Mouse (Mus musculus) MEL (cell line): ENCODE results near the gene Fscn3. TPM values are rescaled to one million over a fixed set of nuclear protein-coding genes. Genes with fewer than 3 reads are reported as not detected.

Experiments used
- DNase-seq: peaks from one replicate; pipeline ENCODE4 v3.0.0; 2011; ENCODE audit warnings: low read depth, low spot score
- H3K27ac ChIP-seq: 2 replicates; pipeline ENCODE4 v1.5.1; 2012; ENCODE audit warnings: low read depth, mild to moderate bottlenecking, control low read depth, low read length, moderate library complexity; ENCODE audit not compliant: control insufficient read depth
- H3K27me3 ChIP-seq, 2 experiments: fragments of 150-350 bp in 1 of 2; sonication (generic) in 1 of 2; 2 replicates each; pipeline ENCODE4 v1.6.1; 2012; ENCODE audit warnings: low read length in 2 of 2, mild to moderate bottlenecking in 2 of 2, improper control_type of control experiment in 1 of 2, moderate library complexity in 1 of 2; ENCODE audit not compliant: insufficient read depth in 2 of 2, control insufficient read depth in 1 of 2
- H3K36me3 ChIP-seq, 2 experiments: 2 replicates each; pipeline ENCODE4 v1.6.1; 2012 to 2014; ENCODE audit warnings: low read length in 2 of 2, improper control_type of control experiment in 1 of 2, inconsistent platforms in 1 of 2, mild to moderate bottlenecking in 1 of 2; ENCODE audit not compliant: insufficient read depth in 2 of 2, control insufficient read depth in 1 of 2
- H3K4me1 ChIP-seq, 2 experiments: fragments of 150-350 bp in 1 of 2; sonication (generic) in 1 of 2; 2 replicates each; pipeline ENCODE4 v1.6.1; 2012; ENCODE audit warnings: low read length in 2 of 2, improper control_type of control experiment in 1 of 2, mild to moderate bottlenecking in 1 of 2; ENCODE audit not compliant: insufficient read depth in 2 of 2, control insufficient read depth in 1 of 2
- H3K4me3 ChIP-seq, 2 experiments: fragments of 150-350 bp in 1 of 2; sonication (generic) in 1 of 2; 2 replicates each; pipeline ENCODE4 v1.5.1; 2012; ENCODE audit warnings: low read depth in 2 of 2, low read length in 2 of 2, mild to moderate bottlenecking in 2 of 2, moderate library complexity in 2 of 2, control low read depth in 1 of 2, improper control_type of control experiment in 1 of 2; ENCODE audit not compliant: control insufficient read depth in 1 of 2, insufficient read depth in 1 of 2
- H3K79me2 ChIP-seq: 2 replicates; pipeline ENCODE4 v1.6.1; 2012; ENCODE audit warnings: mild to moderate bottlenecking, low read length, moderate library complexity; ENCODE audit not compliant: control insufficient read depth, poor library complexity, insufficient read depth
- H3K9ac ChIP-seq: 2 replicates; pipeline ENCODE4 v1.6.1; 2012; ENCODE audit warnings: low read depth, mild to moderate bottlenecking, control low read depth, low read length, moderate library complexity; ENCODE audit not compliant: control insufficient read depth, poor library complexity, severe bottlenecking
- H3K9me3 ChIP-seq: fragments of 150-350 bp; sonication (generic); replicated peaks from 2 replicates; pipeline ENCODE4 v1.6.1; 2012; ENCODE audit warnings: mild to moderate bottlenecking, low read length, improper control_type of control experiment, moderate library complexity; ENCODE audit not compliant: insufficient read depth
- BHLHE40 ChIP-seq: IDR thresholded peaks from 2 replicates; pipeline ENCODE4 v1.6.1; 2012; ENCODE audit warnings: low read depth, mild to moderate bottlenecking, inconsistent platforms, low read length, improper control_type of control experiment, borderline replicate concordance
- CHD1 ChIP-seq: IDR thresholded peaks from 2 replicates; pipeline ENCODE4 v1.6.1; 2012; ENCODE audit warnings: low read depth, mild to moderate bottlenecking, inconsistent platforms, low read length, improper control_type of control experiment
- CTCF ChIP-seq, 3 experiments: IDR thresholded peaks in 2 of 3; conservative IDR thresholded peaks in 1 of 3; 2 replicates each; pipeline ENCODE4 v1.5.1; 2011 to 2012; ENCODE audit warnings: low read length in 3 of 3, low read depth in 2 of 3, mild to moderate bottlenecking in 2 of 3, improper control_type of control experiment in 1 of 3, inconsistent platforms in 1 of 3, mixed read lengths in 1 of 3, moderate library complexity in 1 of 3; ENCODE audit not compliant: control insufficient read depth in 1 of 3, insufficient read depth in 1 of 3, poor library complexity in 1 of 3, severe bottlenecking in 1 of 3
- E2F4 ChIP-seq: IDR thresholded peaks from 2 replicates; pipeline ENCODE4 v1.6.1; 2011; ENCODE audit warnings: low read depth, low read length, improper control_type of control experiment, borderline replicate concordance
- ELF1 ChIP-seq: IDR thresholded peaks from 2 replicates; pipeline ENCODE4 v1.6.1; 2014; ENCODE audit warnings: low read depth, mild to moderate bottlenecking, inconsistent platforms, low read length, improper control_type of control experiment, moderate library complexity
- EP300 ChIP-seq, 2 experiments: IDR thresholded peaks; 2 replicates each; pipeline ENCODE4 v1.6.1; 2011; ENCODE audit warnings: improper control_type of control experiment in 2 of 2, low read length in 2 of 2, low read depth in 1 of 2, mild to moderate bottlenecking in 1 of 2
- ETS1 ChIP-seq: IDR thresholded peaks from 2 replicates; pipeline ENCODE4 v1.6.1; 2012; ENCODE audit warnings: low read depth, mild to moderate bottlenecking, inconsistent platforms, low read length, improper control_type of control experiment, moderate library complexity
- GABPA ChIP-seq: IDR thresholded peaks from 2 replicates; pipeline ENCODE4 v1.6.1; 2012; ENCODE audit warnings: low read depth, mild to moderate bottlenecking, inconsistent platforms, low read length, improper control_type of control experiment, moderate library complexity
- GATA1 ChIP-seq: IDR thresholded peaks from 2 replicates; pipeline ENCODE4 v1.6.1; 2011; ENCODE audit warnings: low read depth, low read length, improper control_type of control experiment
- JUND ChIP-seq: IDR thresholded peaks from 2 replicates; pipeline ENCODE4 v1.6.1; 2011; ENCODE audit warnings: low read depth, mild to moderate bottlenecking, improper control_type of control experiment, low read length
- MAX ChIP-seq: IDR thresholded peaks from 2 replicates; pipeline ENCODE4 v1.6.1; 2011; ENCODE audit warnings: low read length, improper control_type of control experiment
- MAZ ChIP-seq: IDR thresholded peaks from 2 replicates; pipeline ENCODE4 v1.6.1; 2012; ENCODE audit warnings: low read depth, mild to moderate bottlenecking, inconsistent platforms, low read length, improper control_type of control experiment
- MEF2A ChIP-seq: IDR thresholded peaks from 2 replicates; pipeline ENCODE4 v1.6.1; 2014; ENCODE audit warnings: low read depth, mild to moderate bottlenecking, inconsistent platforms, low read length, improper control_type of control experiment; ENCODE audit not compliant: poor library complexity, insufficient replicate concordance, severe bottlenecking; ENCODE audit errors: extremely low read depth
- NELFE ChIP-seq: IDR thresholded peaks from 2 replicates; pipeline ENCODE4 v1.6.1; 2011; ENCODE audit warnings: low read depth, low read length, improper control_type of control experiment
- POLR2AphosphoS2 ChIP-seq: IDR thresholded peaks from 2 replicates; pipeline ENCODE4 v1.6.1; 2011; ENCODE audit warnings: low read length, improper control_type of control experiment
- RAD21 ChIP-seq: IDR thresholded peaks from 2 replicates; pipeline ENCODE4 v1.6.1; 2011; ENCODE audit warnings: mild to moderate bottlenecking, low read depth, low read length, improper control_type of control experiment
- SIN3A ChIP-seq: IDR thresholded peaks from 2 replicates; pipeline ENCODE4 v1.6.1; 2012; ENCODE audit warnings: low read length, improper control_type of control experiment, inconsistent platforms
- SMC3 ChIP-seq: IDR thresholded peaks from 2 replicates; pipeline ENCODE4 v1.6.1; 2011; ENCODE audit warnings: low read depth, low read length, improper control_type of control experiment
- TAL1 ChIP-seq: IDR thresholded peaks from 2 replicates; pipeline ENCODE4 v1.6.1; 2012; ENCODE audit warnings: mild to moderate bottlenecking, inconsistent platforms, low read length, moderate library complexity, mixed read lengths
- TCF12 ChIP-seq: IDR thresholded peaks from 2 replicates; pipeline ENCODE4 v1.6.1; 2014; ENCODE audit warnings: low read depth, mild to moderate bottlenecking, inconsistent platforms, low read length, improper control_type of control experiment, moderate library complexity
- UBTF ChIP-seq: IDR thresholded peaks from 2 replicates; pipeline ENCODE4 v1.6.1; 2012; ENCODE audit warnings: low read depth, mild to moderate bottlenecking, inconsistent platforms, low read length, improper control_type of control experiment, moderate library complexity, borderline replicate concordance; ENCODE audit not compliant: insufficient read depth
- USF1 ChIP-seq: IDR thresholded peaks from 2 replicates; pipeline ENCODE4 v1.6.1; 2014; ENCODE audit warnings: low read depth, mild to moderate bottlenecking, inconsistent platforms, low read length, improper control_type of control experiment, moderate library complexity
- USF2 ChIP-seq, 2 experiments: IDR thresholded peaks; 2 replicates each; pipeline ENCODE4 v1.6.1; 2011 to 2012; ENCODE audit warnings: improper control_type of control experiment in 2 of 2, low read length in 2 of 2, borderline replicate concordance in 1 of 2, inconsistent platforms in 1 of 2, low read depth in 1 of 2, mild to moderate bottlenecking in 1 of 2; ENCODE audit not compliant: insufficient read depth in 1 of 2
- ZMIZ1 ChIP-seq: IDR thresholded peaks from 2 replicates; pipeline ENCODE4 v1.6.1; 2012; ENCODE audit warnings: low read depth, mild to moderate bottlenecking, inconsistent platforms, low read length, improper control_type of control experiment, moderate library complexity
- ZNF384 ChIP-seq: IDR thresholded peaks from 2 replicates; pipeline ENCODE4 v1.6.1; 2012; ENCODE audit warnings: low read depth, mild to moderate bottlenecking, inconsistent platforms, low read length, improper control_type of control experiment
- polyA plus RNA-seq, 2 experiments: library from polyadenylated mRNA; stranded (reverse) in 1 of 2; unstranded in 1 of 2; fragments of >175 nt in 1 of 2; fragments of >200 nt in 1 of 2; gene quantifications; 2 replicates each; pipeline versions ENCODE4 v1.2.1 to v1.2.4; 2012; ENCODE audit warnings: low replicate concordance in 2 of 2, low read depth in 1 of 2; ENCODE audit not compliant: insufficient read length in 2 of 2, insufficient read depth in 1 of 2, missing spikeins in 1 of 2
- total RNA-seq: library from RNA; depleted of rRNA; stranded (reverse); fragments of 300-350 nt; gene quantifications from 2 replicates; pipeline ENCODE4 v1.2.3, GENCODE M21; 2012

Gene Fscn3
- total and polyA plus RNA-seq, 3 experiments: not detected

DNA sequence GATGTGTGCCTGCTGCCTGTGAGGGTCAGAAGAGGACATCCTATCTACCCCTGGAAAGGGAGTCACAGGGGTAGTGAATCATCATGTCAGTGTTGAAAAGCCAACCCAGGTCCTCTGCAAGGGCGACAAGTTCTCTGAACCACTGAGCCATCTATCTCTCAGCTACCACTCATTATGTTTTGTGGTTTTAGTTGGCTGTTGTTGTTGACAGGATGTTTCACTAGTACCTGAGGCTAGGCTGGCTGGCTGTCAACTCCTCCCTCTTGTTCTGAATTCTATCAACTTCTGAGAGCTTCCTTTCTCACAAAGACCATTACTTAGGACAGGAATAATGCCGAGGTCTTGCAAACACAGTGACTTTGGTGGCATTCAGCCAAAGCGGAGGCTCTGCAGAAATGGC is 42.4 kb upstream of the Fscn3 start:
- H3K9ac ChIP-seq: no peak overlapping the region
- H3K4me3 ChIP-seq: no peak overlapping the region
- no peaks in the 10 kb centered on the region for H3K36me3 ChIP-seq
- H3K27ac ChIP-seq: no peak overlapping the region
- TF ChIP-seq MAX (no peak), EP300 (IDR thresholded peaks at IDR 0.05; ENCODE audit: low read depth in 1 of 2, low read length in 2 of 2) (no peak), TAL1 (no peak), MAZ (no peak), TCF12 (no peak), ELF1 (no peak), MEF2A (no peak), CHD1 (no peak), RAD21 (no peak), USF1 (no peak), POLR2AphosphoS2 (no peak), SMC3 (no peak), GABPA (no peak), JUND (no peak), ETS1 (no peak), ZMIZ1 (no peak), E2F4 (no peak), SIN3A (no peak), ZNF384 (no peak), UBTF (no peak)
- TF ChIP-seq, all 39 proteins: peak for 0
- Histone ChIP-seq H3K79me2 (no peaks in the 10 kb centered on the region), H3K27me3 (no peaks in the 10 kb centered on the region), H3K4me1 (no peaks in the 10 kb centered on the region), H3K9me3 (no peaks in the 10 kb centered on the region)
- peak; percentile 7 for DNase-seq

DNA sequence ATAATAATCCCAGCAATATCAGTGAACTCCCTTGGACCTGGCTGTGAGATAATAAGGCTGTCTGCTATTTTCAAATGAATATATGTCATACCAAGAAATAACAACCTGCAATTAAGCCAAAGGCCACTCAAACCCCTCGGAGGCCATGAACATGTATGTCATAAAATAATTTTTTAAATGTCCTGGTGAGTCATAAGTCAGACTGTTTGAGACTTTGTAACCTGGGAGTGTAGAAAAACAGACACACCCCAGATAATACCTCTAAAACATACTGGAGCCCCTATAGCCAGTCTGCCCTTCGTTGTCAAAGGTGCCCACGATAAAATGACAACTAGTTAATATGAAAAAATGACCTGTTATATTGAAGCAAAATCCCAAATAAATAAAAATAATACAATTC is 38.6 kb upstream of the Fscn3 start:
- DNase-seq: no peak
- no peaks in the 10 kb centered on the region for H3K27me3 ChIP-seq
- TF ChIP-seq RAD21 (no peak), ZNF384 (no peak), TCF12 (no peak), BHLHE40 (no peak), GATA1 (no peak), TAL1 (no peak), CHD1 (no peak), UBTF (no peak), NELFE (no peak), ETS1 (no peak), CTCF (IDR thresholded peaks at IDR 0.05 in 2 of 3, conservative IDR thresholded peaks at IDR 0.05 in 1 of 3; ENCODE audit: control insufficient read depth in 1 of 3, insufficient read depth in 1 of 3, low read depth in 2 of 3, low read length in 3 of 3, poor library complexity in 1 of 3, severe bottlenecking in 1 of 3) (no peak), USF2 (IDR thresholded peaks at IDR 0.05; ENCODE audit: borderline replicate concordance in 1 of 2, insufficient read depth in 1 of 2, low read depth in 1 of 2, low read length in 2 of 2) (no peak), MAZ (no peak)
- TF ChIP-seq, all 39 proteins: peak for 0

More for the DNA sequence above, 38.6 kb upstream of the Fscn3 start:
- Histone ChIP-seq H3K9me3 (no peaks in the 10 kb centered on the region), H3K79me2 (no peaks in the 10 kb centered on the region), H3K4me1 (no peaks in the 10 kb centered on the region), H3K4me3 (no peak overlapping the region), H3K9ac (no peak overlapping the region), H3K36me3 (no peaks in the 10 kb centered on the region), H3K27ac (no peak overlapping the region)
